Mouse (Mus musculus) intestine, embryonic 16.5 days (tissue): ENCODE results near the gene Ubald1. TPM values are rescaled to one million over a fixed set of nuclear protein-coding genes. Genes with fewer than 3 reads are reported as not detected.

ENCODE experiments used
- ATAC-seq: fragments of 200-750 bp; cut with Nextera tagmentation; 2 replicates; pipeline ENCODE4 v1.8.0; 2017; ENCODE audit warnings: moderate TSS enrichment, moderate library complexity
- H3K27ac ChIP-seq: fragments of 300-500 bp; sonication (generic); 2 replicates; pipeline ENCODE4 v1.5.1; 2014; ENCODE audit warnings: mild to moderate bottlenecking, low read length
- H3K27me3 ChIP-seq: fragments of 300-500 bp; sonication (generic); replicated peaks from 2 replicates; pipeline ENCODE4 v1.6.1; 2014; ENCODE audit warnings: low read length, control low read depth, mixed read lengths; ENCODE audit not compliant: control insufficient read depth, insufficient read depth
- H3K36me3 ChIP-seq: fragments of 300-500 bp; sonication (generic); 2 replicates; pipeline ENCODE4 v1.6.1; 2014; ENCODE audit warnings: low read length, control low read depth; ENCODE audit not compliant: control insufficient read depth, insufficient read depth
- H3K4me1 ChIP-seq: fragments of 300-500 bp; sonication (generic); 2 replicates; pipeline ENCODE4 v1.6.1; 2014; ENCODE audit warnings: low read length, control low read depth, mixed read lengths; ENCODE audit not compliant: control insufficient read depth, insufficient read depth
- H3K4me2 ChIP-seq: fragments of 300-500 bp; sonication (generic); 2 replicates; pipeline ENCODE4 v1.6.1; 2014; ENCODE audit warnings: low read depth, low read length, control low read depth
- H3K4me3 ChIP-seq: fragments of 300-500 bp; sonication (generic); 2 replicates; pipeline ENCODE4 v1.5.1; 2014; ENCODE audit warnings: mild to moderate bottlenecking, low read length
- H3K9ac ChIP-seq: fragments of 300-500 bp; sonication (generic); 2 replicates; pipeline ENCODE4 v1.6.1; 2014; ENCODE audit warnings: low read depth, low read length
- H3K9me3 ChIP-seq: fragments of 300-500 bp; sonication (generic); 2 replicates; pipeline ENCODE4 v1.6.1; 2016; ENCODE audit warnings: low read length, control low read depth; ENCODE audit not compliant: control insufficient read depth
- WGBS: fragments of 180-500 bp; shearing (Covaris S2); extraction: QIAGEN DNeasy Blood & Tissue Kit; methylation state at CpG from one replicate; pipeline ENCODE4 v1.1.7; 2014; 5-methylcytosine and 5-hydroxymethylcytosine counted together
- polyA plus RNA-seq: library from polyadenylated mRNA; unstranded; fragments of >200 nt; fragmentation: Nextera tagmentation; extraction: Ambion mirVana; gene quantifications from 2 replicates; pipeline ENCODE4 v1.2.1, GENCODE M21; 2015

The Ubald1 gene
- polyA plus RNA-seq, 1 experiment from 2014 or later = 33.7 TPM

GRCm38 (mm10) chr16:4877701-4878100 is 2.4 kb downstream of the Ubald1 start:
- Histone ChIP-seq H3K4me2 (peak overlapping the region; percentile 88), H3K9ac (peak overlapping the region; percentile 89), H3K4me1 (peaks cover 43% of the 10 kb centered on the region), H3K4me3 (peak overlapping the region; percentile 79), H3K27ac (peak overlapping the region; percentile 100), H3K27me3 (no peaks in the 10 kb centered on the region), H3K9me3 (no peaks in the 10 kb centered on the region), H3K36me3 (peaks cover 17% of the 10 kb centered on the region)
- 63% methylated on average over 3 of the region's 3 CpGs for WGBS
- ATAC-seq = no peak

GRCm38 (mm10) chr16:4877195-4877594 is 2.9 kb downstream of the Ubald1 start:
- Histone ChIP-seq H3K4me1 (peaks cover 40% of the 10 kb centered on the region), H3K4me2 (peak overlapping the region; percentile 88), H3K4me3 (no peak overlapping the region), H3K9me3 (no peaks in the 10 kb centered on the region), H3K27ac (no peak overlapping the region), H3K36me3 (peaks cover 17% of the 10 kb centered on the region), H3K27me3 (no peaks in the 10 kb centered on the region), H3K9ac (peak overlapping the region; percentile 89)
- 77% methylated on average over 4 of the region's 4 CpGs for WGBS
- no peak for ATAC-seq

- H3K27ac ChIP-seq = no peak overlapping the region
- H3K9ac ChIP-seq = peak overlapping the region; percentile 6; the same call in 1 of the 2 replicates
- H3K9me3 ChIP-seq = no peaks in the 10 kb centered on the region
- peaks cover 30% of the 10 kb centered on the region for H3K4me1 ChIP-seq
- no peaks in the 10 kb centered on the region for H3K27me3 ChIP-seq
- no peak overlapping the region for H3K4me3 ChIP-seq
- no peak overlapping the region for H3K4me2 ChIP-seq
- peaks cover 17% of the 10 kb centered on the region for H3K36me3 ChIP-seq
- no peak for ATAC-seq
- 75% methylated on average over 8 of the region's 8 CpGs for WGBS
Measured at GRCm38 (mm10) chr16:4876033-4876680, 4.0 kb downstream of the Ubald1 start.

GRCm38 (mm10) chr16:4875198-4876032 is 4.7 kb downstream of the Ubald1 start:
- no peak overlapping the region for H3K4me2 ChIP-seq
- no peak overlapping the region for H3K4me3 ChIP-seq
- no peak for ATAC-seq
- no peaks in the 10 kb centered on the region for H3K9me3 ChIP-seq
- H3K36me3 ChIP-seq = peaks cover 17% of the 10 kb centered on the region
- peaks cover 30% of the 10 kb centered on the region for H3K4me1 ChIP-seq
- 0 out of 2 replicates have a peak overlapping the region, but pooled peaks have one; percentile 6 for H3K9ac ChIP-seq
- no peak overlapping the region for H3K27ac ChIP-seq
- WGBS = 77% methylated on average over 23 of the region's 23 CpGs
- H3K27me3 ChIP-seq = no peaks in the 10 kb centered on the region

- no peak overlapping the region for H3K4me2 ChIP-seq
- H3K27me3 ChIP-seq = no peaks in the 10 kb centered on the region
- H3K9me3 ChIP-seq = no peaks in the 10 kb centered on the region
- WGBS = 77% methylated on average over 2 of the region's 2 CpGs
- H3K27ac ChIP-seq = no peak overlapping the region
- no peak overlapping the region for H3K4me3 ChIP-seq
- ATAC-seq = no peak
- H3K9ac ChIP-seq = no peak overlapping the region
- H3K36me3 ChIP-seq = peaks cover 21% of the 10 kb centered on the region
- peaks cover 14% of the 10 kb centered on the region for H3K4me1 ChIP-seq
Measured at GRCm38 (mm10) chr16:4871926-4872325, 8.2 kb downstream of the Ubald1 start.

- H3K36me3 ChIP-seq = peaks cover 15% of the 10 kb centered on the region
- H3K27me3 ChIP-seq = no peaks in the 10 kb centered on the region
- 84% methylated on average over 5 of the region's 5 CpGs for WGBS
- H3K4me3 ChIP-seq = no peak overlapping the region
- H3K9ac ChIP-seq = no peak overlapping the region
- ATAC-seq = no peak
- no peak overlapping the region for H3K4me2 ChIP-seq
- no peak overlapping the region for H3K27ac ChIP-seq
- no peaks in the 10 kb centered on the region; the same call in 1 of the 2 replicates for H3K4me1 ChIP-seq
- H3K9me3 ChIP-seq = no peaks in the 10 kb centered on the region
Measured at GRCm38 (mm10) chr16:4870490-4870889, 9.6 kb downstream of the Ubald1 start.

GRCm38 (mm10) chr16:4866101-4866695 is 13.9 kb downstream of the Ubald1 start:
- no peaks in the 10 kb centered on the region for H3K9me3 ChIP-seq
- 0 out of 2 replicates have a peak, but pooled peaks cover under 1% of the 10 kb centered on the region for H3K4me1 ChIP-seq
- no peak for ATAC-seq
- no peak overlapping the region for H3K9ac ChIP-seq
- H3K36me3 ChIP-seq = peaks cover 4% of the 10 kb centered on the region
- no peak overlapping the region; the same call in 1 of the 2 replicates for H3K27ac ChIP-seq
- H3K4me2 ChIP-seq = no peak overlapping the region
- H3K4me3 ChIP-seq = no peak overlapping the region
- WGBS = 56% methylated on average over 7 of the region's 7 CpGs
- H3K27me3 ChIP-seq = no peaks in the 10 kb centered on the region

- Histone ChIP-seq H3K9ac (no peak overlapping the region), H3K4me2 (no peak overlapping the region), H3K36me3 (no peaks in the 10 kb centered on the region), H3K4me3 (no peak overlapping the region), H3K27ac (no peak overlapping the region), H3K9me3 (no peaks in the 10 kb centered on the region), H3K27me3 (no peaks in the 10 kb centered on the region), H3K4me1 (0 out of 2 replicates have a peak, but pooled peaks cover 4% of the 10 kb centered on the region)
- 74% methylated on average over 8 of the region's 8 CpGs for WGBS
- no peak for ATAC-seq
Measured at GRCm38 (mm10) chr16:4863742-4864141, 16.4 kb downstream of the Ubald1 start.

GRCm38 (mm10) chr16:4862863-4863483 is 17.1 kb downstream of the Ubald1 start:
- Histone ChIP-seq H3K9ac (no peak overlapping the region), H3K9me3 (no peaks in the 10 kb centered on the region), H3K27ac (no peak overlapping the region), H3K4me2 (no peak overlapping the region), H3K4me3 (no peak overlapping the region), H3K36me3 (no peaks in the 10 kb centered on the region), H3K4me1 (0 out of 2 replicates have a peak, but pooled peaks cover 4% of the 10 kb centered on the region), H3K27me3 (no peaks in the 10 kb centered on the region)
- ATAC-seq = peak; percentile 79
- 50% methylated on average over 9 of the region's 9 CpGs for WGBS
